ENCODE assay signal across 15 mouse cellular contexts in the genomic region with DNA sequence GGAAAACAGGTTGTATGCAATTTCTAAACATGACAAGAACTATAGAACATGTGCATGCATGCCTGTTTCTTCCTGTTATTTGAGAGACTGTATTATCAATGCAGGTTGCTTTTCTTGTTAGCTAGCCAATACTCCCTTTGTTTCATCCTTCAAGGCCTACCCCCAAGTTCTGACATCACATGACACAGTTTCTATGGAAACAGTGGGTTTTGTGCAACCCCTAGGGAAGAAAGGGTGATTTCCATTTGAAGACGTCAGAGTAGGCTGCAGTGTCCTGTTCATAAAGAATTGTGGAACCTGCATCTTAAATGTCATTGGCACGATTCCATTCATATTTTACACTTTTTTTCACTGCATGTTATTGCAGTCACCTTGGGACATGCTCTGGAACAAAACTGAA.
DNase-seq lines count a peak whose midpoint lies in the region; ATAC-seq and TF ChIP-seq lines count a peak whose summit lies in the region.
"Had no signal": no experiment of that assay in that cellular context is flagged by ENCODE, and none has a peak within 500 bp of the region (broad histone marks: within the 10 kb centered on the region; RNA-seq: fewer than 3 reads in every experiment).

No protein-coding gene starts in this region.

- no peaks in the 10 kb centered on the region for H3K36me3 ChIP-seq in forebrain, embryonic 13.5 days (ENCODE audit: poor library complexity, severe bottlenecking)
- no peaks in the 10 kb centered on the region for H3K36me3 ChIP-seq in hindbrain, embryonic 16.5 days (ENCODE audit: control insufficient read depth, insufficient read depth, low read length)
- no peaks in the 10 kb centered on the region for H3K36me3 ChIP-seq in midbrain, embryonic 15.5 days (replicated peaks)
- no peaks in the 10 kb centered on the region for H3K36me3 ChIP-seq in heart, adult 2 months (ENCODE audit: control insufficient read depth, insufficient read depth, low read length)
- H3K36me3 ChIP-seq: embryonic facial prominence, embryonic 15.5 days; kidney, embryonic 15.5 days had no signal

- H3K9ac ChIP-seq in forebrain, embryonic 13.5 days: no peak overlapping the region
- no peak overlapping the region for H3K9ac ChIP-seq in hindbrain, embryonic 16.5 days (ENCODE audit: low read depth, low read length)
- no peak overlapping the region for H3K9ac ChIP-seq in midbrain, embryonic 15.5 days
- no peak overlapping the region for H3K9ac ChIP-seq in heart, adult 2 months (ENCODE audit: low read depth, low read length)
- H3K9ac ChIP-seq: embryonic facial prominence, embryonic 15.5 days; kidney, embryonic 15.5 days; liver, postnatal 0 days had no signal

- ATAC-seq in forebrain, embryonic 13.5 days: peak; percentile 73
- peak; percentile 67 for ATAC-seq in hindbrain, embryonic 16.5 days
- ATAC-seq in midbrain, embryonic 15.5 days (replicated peaks): peak; percentile 86
- ATAC-seq in activated CD4-positive, CD25-positive, alpha-beta regulatory T cell, adult 4 months: no peak
- ATAC-seq: liver, postnatal 0 days; Patski had no signal

- no peaks in the 10 kb centered on the region for H3K79me2 ChIP-seq in heart, adult 2 months (replicated peaks; ENCODE audit: control insufficient read depth, insufficient read depth, low read length)

- H3K27ac ChIP-seq in forebrain, embryonic 13.5 days: no peak overlapping the region
- H3K27ac ChIP-seq in hindbrain, embryonic 16.5 days (ENCODE audit: low read depth, low read length): no peak overlapping the region
- peak overlapping the region; percentile 19; the same call in 1 of the 2 replicates for H3K27ac ChIP-seq in midbrain, embryonic 15.5 days
- H3K27ac ChIP-seq in heart, adult 2 months: no peak overlapping the region
- H3K27ac ChIP-seq: embryonic facial prominence, embryonic 15.5 days; kidney, embryonic 15.5 days had no signal

- H3K4me1 ChIP-seq in forebrain, embryonic 13.5 days: peaks cover 17% of the 10 kb centered on the region
- peaks cover 7% of the 10 kb centered on the region for H3K4me1 ChIP-seq in hindbrain, embryonic 16.5 days (ENCODE audit: control insufficient read depth, insufficient read depth, low read depth, low read length)
- peaks cover 16% of the 10 kb centered on the region for H3K4me1 ChIP-seq in midbrain, embryonic 15.5 days
- no peaks in the 10 kb centered on the region for H3K4me1 ChIP-seq in heart, adult 2 months (ENCODE audit: control insufficient read depth, insufficient read depth, low read length)
- H3K4me1 ChIP-seq: embryonic facial prominence, embryonic 15.5 days; kidney, embryonic 15.5 days had no signal

- H3K4me3 ChIP-seq in forebrain, embryonic 13.5 days: no peak overlapping the region
- H3K4me3 ChIP-seq in hindbrain, embryonic 16.5 days (ENCODE audit: low read length): no peak overlapping the region
- H3K4me3 ChIP-seq in midbrain, embryonic 15.5 days: no peak overlapping the region
- H3K4me3 ChIP-seq in heart, adult 2 months: no peak overlapping the region
- H3K4me3 ChIP-seq: embryonic facial prominence, embryonic 15.5 days; kidney, embryonic 15.5 days had no signal

- intact Hi-C loops in heart, adult 2 months (cut with DNase I): no loop called here

- TF ChIP-seq POLR2A in brain, embryonic 14.5 days (IDR thresholded peaks at IDR 0.05; ENCODE audit: borderline replicate concordance, extremely low read depth, insufficient read depth, insufficient read length, poor library complexity, severe bottlenecking): no peak
- no peak for TF ChIP-seq POLR2A in heart, adult 2 months (IDR thresholded peaks at IDR 0.05; ENCODE audit: insufficient read depth, low read depth, low read length)

- H3K9me3 ChIP-seq in forebrain, embryonic 13.5 days (replicated peaks): no peaks in the 10 kb centered on the region
- H3K9me3 ChIP-seq in hindbrain, embryonic 16.5 days (ENCODE audit: control insufficient read depth, low read length): no peaks in the 10 kb centered on the region
- H3K9me3 ChIP-seq in midbrain, embryonic 15.5 days: no peaks in the 10 kb centered on the region
- H3K9me3 ChIP-seq: embryonic facial prominence, embryonic 15.5 days; kidney, embryonic 15.5 days had no signal

- 24% methylated on average over 2 of the region's 2 CpGs for WGBS in forebrain, embryonic 13.5 days
- 18% methylated on average over 2 of the region's 2 CpGs for WGBS in hindbrain, embryonic 16.5 days
- WGBS in midbrain, embryonic 15.5 days: 10% methylated on average over 2 of the region's 2 CpGs
- WGBS in heart, adult 2 months: 47% methylated on average over 2 of the region's 2 CpGs

- TF ChIP-seq CTCF in brain, embryonic 14.5 days (IDR thresholded peaks at IDR 0.05; ENCODE audit: borderline replicate concordance, extremely low read depth, insufficient read depth, insufficient read length): no peak
- TF ChIP-seq CTCF in heart, adult 2 months (IDR thresholded peaks at IDR 0.05): no peak

- no peaks in the 10 kb centered on the region for H3K27me3 ChIP-seq in forebrain, embryonic 13.5 days
- H3K27me3 ChIP-seq in hindbrain, embryonic 16.5 days (replicated peaks; ENCODE audit: control insufficient read depth, insufficient read depth, low read length): no peaks in the 10 kb centered on the region
- no peaks in the 10 kb centered on the region for H3K27me3 ChIP-seq in midbrain, embryonic 15.5 days (replicated peaks)
- H3K27me3 ChIP-seq in heart, adult 2 months (ENCODE audit: control insufficient read depth, insufficient read depth, low read length): no peaks in the 10 kb centered on the region
- H3K27me3 ChIP-seq: embryonic facial prominence, embryonic 15.5 days; kidney, embryonic 15.5 days; Patski had no signal

- no peak overlapping the region for H3K4me2 ChIP-seq in forebrain, embryonic 13.5 days
- H3K4me2 ChIP-seq in hindbrain, embryonic 16.5 days (ENCODE audit: low read length): no peak overlapping the region
- no peak overlapping the region for H3K4me2 ChIP-seq in midbrain, embryonic 15.5 days
- H3K4me2 ChIP-seq: embryonic facial prominence, embryonic 15.5 days; kidney, embryonic 15.5 days had no signal

- TF ChIP-seq EP300 in heart, adult 2 months (IDR thresholded peaks at IDR 0.05; ENCODE audit: insufficient read depth, low read depth, low read length): no peak

- peak; percentile 87 for DNase-seq in brain, embryonic 14.5 days (ENCODE audit: low read depth)
- DNase-seq in heart, adult 2 months: no peak
- DNase-seq in layer of hippocampus, postnatal 14 days (ENCODE audit: low spot score in 2 of 2): no peak
- DNase-seq: adrenal gland, adult 2 months; cerebellum, adult 9-11 months; heart, postnatal 36 days; left cerebral cortex, postnatal 4 days; liver, postnatal 0 days had no signal
